Mouse (Mus musculus) forebrain, postnatal 0 days (tissue): ENCODE measurements around the gene Slc9a2. TPM values are rescaled to one million over a fixed set of nuclear protein-coding genes. Genes with fewer than 3 reads are reported as not detected.

Source experiments
- ATAC-seq: fragments of 200-750 bp; cut with Nextera tagmentation; 2 replicates; pipeline ENCODE4 v1.8.0; 2017; ENCODE audit warnings: mild to moderate bottlenecking, moderate library complexity
- DNase-seq: peaks from one replicate; pipeline ENCODE4 v3.0.0-alpha.2; 2015
- H3K27ac ChIP-seq: fragments of 300-500 bp; sonication (generic); 2 replicates; pipeline ENCODE4 v1.5.1; 2014; ENCODE audit warnings: low read depth, mild to moderate bottlenecking, antibody characterized with exemption, low read length, moderate library complexity, mixed read lengths
- H3K27me3 ChIP-seq: fragments of 300-500 bp; sonication (generic); 2 replicates; pipeline ENCODE4 v1.6.1; 2014; ENCODE audit warnings: mild to moderate bottlenecking, low read length, mixed read lengths; ENCODE audit not compliant: insufficient read depth
- H3K36me3 ChIP-seq: fragments of 300-500 bp; sonication (generic); 2 replicates; pipeline ENCODE4 v1.6.1; 2014; ENCODE audit warnings: mild to moderate bottlenecking, moderate library complexity; ENCODE audit not compliant: insufficient read depth
- H3K4me1 ChIP-seq: fragments of 300-500 bp; sonication (generic); 2 replicates; pipeline ENCODE4 v1.6.1; 2014; ENCODE audit warnings: antibody characterized with exemption; ENCODE audit not compliant: insufficient read depth
- H3K4me2 ChIP-seq: fragments of 300-500 bp; sonication (generic); 2 replicates; pipeline ENCODE4 v1.6.1; 2014; ENCODE audit warnings: low read depth, mild to moderate bottlenecking, moderate library complexity
- H3K4me3 ChIP-seq: fragments of 300-500 bp; sonication (generic); 2 replicates; pipeline ENCODE4 v1.5.1; 2014; ENCODE audit warnings: low read depth, low read length, mixed read lengths
- H3K9ac ChIP-seq: fragments of 300-500 bp; sonication (generic); 2 replicates; pipeline ENCODE4 v1.6.1; 2014; ENCODE audit warnings: mild to moderate bottlenecking
- H3K9me3 ChIP-seq: fragments of 300-500 bp; sonication (generic); 2 replicates; pipeline ENCODE4 v1.6.1; 2016; ENCODE audit warnings: low read length
- CTCF ChIP-seq: sonication (generic); IDR thresholded peaks from 2 replicates; pipeline ENCODE4 v1.5.1; 2016; ENCODE audit warnings: antibody characterized with exemption, control low read depth, low read depth
- WGBS: fragments of 180-500 bp; shearing (Covaris S2); extraction: QIAGEN DNeasy Blood & Tissue Kit; methylation state at CpG from one replicate; pipeline ENCODE4 v1.1.7; 2014; 5-methylcytosine and 5-hydroxymethylcytosine counted together
- polyA plus RNA-seq: library from polyadenylated mRNA; unstranded; fragments of >200 nt; fragmentation: Nextera tagmentation; extraction: Ambion mirVana; gene quantifications from 2 replicates; pipeline ENCODE4 v1.2.1, GENCODE M21; 2015
- total RNA-seq: library from RNA; depleted of rRNA; stranded (reverse); fragments of >200 nt; gene quantifications from 2 replicates; pipeline ENCODE4 v1.2.3, GENCODE M21; 2014

Slc9a2 gene
- total and polyA plus RNA-seq, 2 experiments from 2014 or later = 0.57 to 1.6 TPM

- Histone ChIP-seq H3K36me3 (no peaks in the 10 kb centered on the region), H3K9ac (no peak overlapping the region), H3K27me3 (no peaks in the 10 kb centered on the region), H3K9me3 (no peaks in the 10 kb centered on the region), H3K4me2 (no peak overlapping the region), H3K4me1 (no peaks in the 10 kb centered on the region), H3K27ac (no peak overlapping the region), H3K4me3 (no peak overlapping the region)
- TF ChIP-seq CTCF = no peak
- ATAC-seq (no peak), DNase-seq (no peak)
- 90% methylated on average over 8 of the region's 8 CpGs for WGBS
Observed at GRCm38 (mm10) chr1:40799121-40799520, 118.7 kb downstream of the Slc9a2 start.

- Histone ChIP-seq H3K36me3 (no peaks in the 10 kb centered on the region), H3K27me3 (no peaks in the 10 kb centered on the region), H3K4me1 (no peaks in the 10 kb centered on the region), H3K4me2 (no peak overlapping the region), H3K9ac (no peak overlapping the region), H3K27ac (no peak overlapping the region), H3K9me3 (no peaks in the 10 kb centered on the region), H3K4me3 (no peak overlapping the region)
- ATAC-seq = no peak
- TF ChIP-seq CTCF = no peak
- no peak for DNase-seq
- WGBS = 92% methylated on average over 5 of the region's 5 CpGs
Observed at GRCm38 (mm10) chr1:40800908-40801307, 120.5 kb downstream of the Slc9a2 start.

GRCm38 (mm10) chr1:40802759-40803158 lies 122.4 kb downstream of the Slc9a2 start:
- peak; percentile 83 for DNase-seq
- no peaks in the 10 kb centered on the region for H3K4me1 ChIP-seq
- H3K36me3 ChIP-seq = no peaks in the 10 kb centered on the region
- 23% methylated on average over 3 of the region's 3 CpGs for WGBS
- H3K4me2 ChIP-seq = no peak overlapping the region
- no peak overlapping the region for H3K9ac ChIP-seq
- no peak; the same call in 1 of the 2 replicates for ATAC-seq
- H3K27me3 ChIP-seq = no peaks in the 10 kb centered on the region
- no peak overlapping the region for H3K27ac ChIP-seq
- TF ChIP-seq CTCF = peak; percentile 89
- H3K4me3 ChIP-seq = no peak overlapping the region
- H3K9me3 ChIP-seq = no peaks in the 10 kb centered on the region

GRCm38 (mm10) chr1:40804118-40804517 lies 123.7 kb downstream of the Slc9a2 start:
- Histone ChIP-seq H3K4me2 (no peak overlapping the region), H3K9me3 (no peaks in the 10 kb centered on the region), H3K4me3 (no peak overlapping the region), H3K36me3 (no peaks in the 10 kb centered on the region), H3K27me3 (no peaks in the 10 kb centered on the region), H3K4me1 (no peaks in the 10 kb centered on the region), H3K27ac (no peak overlapping the region), H3K9ac (no peak overlapping the region)
- TF ChIP-seq CTCF = no peak
- no peak for ATAC-seq
- no peak for DNase-seq
- 86% methylated on average over 12 of the region's 12 CpGs for WGBS

- H3K9ac ChIP-seq = no peak within 1 kb of the TSS
- no peaks in the 10 kb centered on the region for H3K27me3 ChIP-seq
- no peak for TF ChIP-seq CTCF
- H3K36me3 ChIP-seq = no peaks in the 10 kb centered on the region
- H3K4me1 ChIP-seq = no peaks in the 10 kb centered on the region
- H3K9me3 ChIP-seq = no peaks in the 10 kb centered on the region
- 60% methylated on average over 9 of the region's 9 CpGs for WGBS
- H3K4me2 ChIP-seq = no peak within 1 kb of the TSS
- DNase-seq = no peak
- no peak within 1 kb of the TSS for H3K4me3 ChIP-seq
- no peak for ATAC-seq
- no peak within 1 kb of the TSS for H3K27ac ChIP-seq
Observed at GRCm38 (mm10) chr1:40805351-40805750, 125.0 kb downstream of the Slc9a2 start, which contains the start of gene Tmem182. TSS of gene Tmem182 (plus strand) at chr1:40805601.

GRCm38 (mm10) chr1:40805891-40806290 lies 125.5 kb downstream of the Slc9a2 start:
- Histone ChIP-seq H3K4me1 (no peaks in the 10 kb centered on the region), H3K9me3 (no peaks in the 10 kb centered on the region), H3K27me3 (no peaks in the 10 kb centered on the region), H3K4me3 (no peak overlapping the region), H3K36me3 (no peaks in the 10 kb centered on the region), H3K27ac (no peak overlapping the region), H3K4me2 (no peak overlapping the region), H3K9ac (no peak overlapping the region)
- DNase-seq (no peak), ATAC-seq (no peak)
- no peak for TF ChIP-seq CTCF
- WGBS = 91% methylated on average over 11 of the region's 11 CpGs

GRCm38 (mm10) chr1:40808643-40809042 lies 128.3 kb downstream of the Slc9a2 start:
- WGBS = 87% methylated on average over 3 of the region's 3 CpGs
- DNase-seq = no peak
- H3K27ac ChIP-seq = no peak overlapping the region
- TF ChIP-seq CTCF = no peak
- H3K27me3 ChIP-seq = no peaks in the 10 kb centered on the region
- ATAC-seq = no peak
- H3K4me3 ChIP-seq = no peak overlapping the region
- H3K36me3 ChIP-seq = no peaks in the 10 kb centered on the region
- H3K4me1 ChIP-seq = no peaks in the 10 kb centered on the region
- no peak overlapping the region for H3K9ac ChIP-seq
- H3K9me3 ChIP-seq = no peaks in the 10 kb centered on the region
- H3K4me2 ChIP-seq = no peak overlapping the region
